Mouse (Mus musculus): ENCODE results near the gene Rhot2. TPM values are rescaled to one million over a fixed set of nuclear protein-coding genes. Genes with fewer than 3 reads are reported as not detected.

Gene Rhot2
- polyA plus RNA-seq, 1 experiment, result 33.9 TPM

- Histone ChIP-seq H3K36me3 (ENCODE audit: control insufficient read depth, insufficient read depth) (peaks cover 10% of the 10 kb centered on the region), H3K4me3 (ENCODE audit: insufficient read depth, poor library complexity, severe bottlenecking) (no peak overlapping the region), H3K27me3 (ENCODE audit: control insufficient read depth, insufficient read depth, insufficient read length) (no peaks in the 10 kb centered on the region), H3K79me3 (ENCODE audit: low read depth) (no peaks in the 10 kb centered on the region), H3ac (ENCODE audit: control insufficient read depth, insufficient read length, low read depth) (no peak overlapping the region), H3K79me2 (ENCODE audit: control insufficient read depth, insufficient read depth) (peaks cover 8% of the 10 kb centered on the region)
- TF ChIP-seq MYOG (IDR thresholded peaks at IDR 0.05; ENCODE audit: control insufficient read depth, extremely low read depth, insufficient read length) (no peak), MYOD1 (IDR thresholded peaks at IDR 0.05; ENCODE audit: control insufficient read depth, insufficient read length, low read depth) (no peak), CEBPB (IDR thresholded peaks at IDR 0.05; ENCODE audit: low read depth) (no peak), MAX (IDR thresholded peaks at IDR 0.05) (no peak), CTCF (IDR thresholded peaks at IDR 0.05; ENCODE audit: control insufficient read depth, insufficient read depth, insufficient read length) (no peak), USF1 (IDR thresholded peaks at IDR 0.05; ENCODE audit: low read depth) (no peak), FOSL1 (IDR thresholded peaks at IDR 0.05; ENCODE audit: insufficient read depth, low read length, poor library complexity, severe bottlenecking) (no peak)
Observed at GRCm38 (mm10) chr17:25877741-25878610, 33.3 kb upstream of the Rhot2 start.

DNA sequence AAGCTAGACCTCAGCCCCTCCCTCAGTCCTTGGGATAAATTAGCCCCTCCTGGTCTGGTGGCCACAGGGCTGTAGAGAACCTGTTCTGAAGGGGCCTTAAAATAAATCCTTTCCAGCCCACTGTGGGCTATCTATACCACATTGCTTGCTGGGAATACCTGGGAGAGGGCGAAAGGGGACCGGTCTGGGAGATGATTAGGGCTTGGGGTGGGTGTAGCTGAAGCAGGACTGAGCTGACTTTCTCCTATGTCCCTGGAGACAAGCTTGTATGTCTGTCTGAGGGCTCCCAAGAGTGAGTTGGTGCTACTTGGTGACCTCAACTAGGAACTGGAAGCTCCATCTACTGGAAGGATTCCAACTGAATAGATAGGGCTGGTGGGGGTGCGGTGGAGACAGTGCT, 32.4 kb upstream of the Rhot2 start:
- no peak overlapping the region for H3ac ChIP-seq (ENCODE audit: control insufficient read depth, insufficient read length, low read depth)
- no peaks in the 10 kb centered on the region for H3K27me3 ChIP-seq (ENCODE audit: control insufficient read depth, insufficient read depth, insufficient read length)
- TF ChIP-seq CTCF (IDR thresholded peaks at IDR 0.05; ENCODE audit: control insufficient read depth, insufficient read depth, insufficient read length), result no peak
- TF ChIP-seq USF1 (IDR thresholded peaks at IDR 0.05; ENCODE audit: low read depth), result no peak
- no peak for TF ChIP-seq MYOG (IDR thresholded peaks at IDR 0.05; ENCODE audit: control insufficient read depth, extremely low read depth, insufficient read length)
- no peaks in the 10 kb centered on the region for H3K79me3 ChIP-seq (ENCODE audit: low read depth)
- peaks cover 10% of the 10 kb centered on the region for H3K36me3 ChIP-seq (ENCODE audit: control insufficient read depth, insufficient read depth)
- H3K79me2 ChIP-seq (ENCODE audit: control insufficient read depth, insufficient read depth), result peaks cover 8% of the 10 kb centered on the region
- no peak overlapping the region for H3K4me3 ChIP-seq (ENCODE audit: insufficient read depth, poor library complexity, severe bottlenecking)

DNA sequence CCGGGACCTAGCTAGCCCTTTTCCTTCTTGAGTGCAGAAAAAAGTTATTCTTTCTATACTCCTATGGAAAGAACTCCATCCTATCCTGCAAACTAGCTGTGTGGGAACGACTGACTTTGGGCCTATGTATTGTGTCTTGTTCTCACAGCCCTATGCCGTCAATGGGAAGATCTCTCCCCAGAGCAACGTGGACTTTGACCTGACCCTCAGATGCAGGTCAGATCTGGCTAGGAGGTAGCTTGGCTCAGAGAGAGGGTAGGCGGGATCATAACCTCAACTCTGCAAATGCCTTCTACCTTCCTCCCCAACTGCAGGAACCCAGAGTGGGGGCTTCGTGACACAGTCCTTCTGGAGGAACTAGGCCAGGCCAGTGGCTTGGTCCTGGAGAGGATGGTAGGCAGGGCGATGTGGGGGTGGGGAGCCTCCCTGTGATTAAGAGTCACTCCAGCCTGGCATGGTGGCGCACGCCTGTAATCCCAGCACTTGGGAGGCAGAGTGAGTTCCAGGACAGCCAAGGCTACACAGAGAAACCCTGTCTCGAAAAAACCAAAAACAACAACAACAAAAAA, 31.8 kb upstream of the Rhot2 start:
- no peak overlapping the region for H3K4me3 ChIP-seq (ENCODE audit: insufficient read depth, poor library complexity, severe bottlenecking)
- TF ChIP-seq CEBPB (IDR thresholded peaks at IDR 0.05; ENCODE audit: low read depth) (no peak), CTCF (IDR thresholded peaks at IDR 0.05; ENCODE audit: control insufficient read depth, insufficient read depth, insufficient read length) (no peak), MYOD1 (IDR thresholded peaks at IDR 0.05; ENCODE audit: control insufficient read depth, insufficient read length, low read depth) (no peak), USF1 (IDR thresholded peaks at IDR 0.05; ENCODE audit: low read depth) (no peak), MAX (IDR thresholded peaks at IDR 0.05) (no peak), FOSL1 (IDR thresholded peaks at IDR 0.05; ENCODE audit: insufficient read depth, low read length, poor library complexity, severe bottlenecking) (no peak), MYOG (IDR thresholded peaks at IDR 0.05; ENCODE audit: control insufficient read depth, extremely low read depth, insufficient read length) (no peak)
- H3K27me3 ChIP-seq (ENCODE audit: control insufficient read depth, insufficient read depth, insufficient read length), result no peaks in the 10 kb centered on the region
- H3ac ChIP-seq (ENCODE audit: control insufficient read depth, insufficient read length, low read depth), result peak overlapping the region; percentile 42
- H3K79me2 ChIP-seq (ENCODE audit: control insufficient read depth, insufficient read depth), result peaks cover 8% of the 10 kb centered on the region
- peaks cover 7% of the 10 kb centered on the region for H3K36me3 ChIP-seq (ENCODE audit: control insufficient read depth, insufficient read depth)
- no peaks in the 10 kb centered on the region for H3K79me3 ChIP-seq (ENCODE audit: low read depth)

DNA sequence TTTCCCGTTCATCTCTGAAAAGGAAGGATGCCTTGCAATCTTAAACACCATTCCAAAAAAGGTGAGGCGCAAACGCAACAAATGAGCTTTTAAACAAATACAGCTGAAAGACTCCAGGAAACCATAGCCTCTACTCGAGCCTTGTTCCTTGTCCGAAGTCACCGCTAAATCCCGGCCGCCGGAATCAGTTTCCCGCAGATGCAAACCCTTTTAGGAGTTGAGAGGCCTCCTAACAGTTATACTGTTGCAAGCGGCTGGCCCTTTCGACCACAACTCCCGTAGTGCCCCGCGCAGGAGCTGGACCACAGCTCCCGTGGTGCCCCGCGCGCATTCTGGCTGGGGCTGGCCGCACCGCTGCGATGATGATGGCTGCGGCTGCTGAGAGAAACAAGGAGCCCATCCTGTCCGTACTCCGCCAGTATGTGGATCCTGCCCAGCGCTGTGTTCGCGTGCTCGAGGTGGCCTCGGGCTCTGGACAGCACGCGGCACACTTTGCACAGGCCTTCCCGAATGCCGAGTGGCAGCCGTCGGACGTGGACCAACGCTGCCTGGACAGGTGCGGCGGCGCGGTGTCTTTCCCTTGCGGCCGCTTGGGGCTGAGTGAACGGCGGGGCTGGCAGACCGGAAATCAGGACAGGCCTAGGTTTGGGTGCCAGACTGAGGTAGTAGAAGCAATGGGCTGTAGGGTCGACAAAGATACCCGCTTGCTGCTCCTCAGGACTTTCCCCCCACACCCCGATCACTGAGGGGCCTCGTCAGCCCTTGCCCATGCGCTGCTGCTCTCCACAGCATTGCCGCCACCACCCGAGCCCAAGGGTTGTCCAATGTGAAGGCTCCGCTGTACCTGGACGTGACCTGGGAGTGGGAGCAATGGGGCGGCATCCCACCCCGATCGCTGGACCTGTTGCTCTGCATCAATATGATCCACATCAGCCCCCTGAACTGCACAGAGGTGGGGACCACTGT, 30.8 kb upstream of the Rhot2 start:
- Histone ChIP-seq H3K27me3 (ENCODE audit: control insufficient read depth, insufficient read depth, insufficient read length) (no peaks in the 10 kb centered on the region), H3K79me2 (ENCODE audit: control insufficient read depth, insufficient read depth) (peaks cover 8% of the 10 kb centered on the region), H3K36me3 (ENCODE audit: control insufficient read depth, insufficient read depth) (peaks cover 4% of the 10 kb centered on the region), H3K79me3 (ENCODE audit: low read depth) (no peaks in the 10 kb centered on the region), H3ac (ENCODE audit: control insufficient read depth, insufficient read length, low read depth) (peak overlapping the region; percentile 78), H3K4me3 (ENCODE audit: insufficient read depth, poor library complexity, severe bottlenecking) (peak overlapping the region; percentile 53)
- TF ChIP-seq MAX (IDR thresholded peaks at IDR 0.05) (peak; percentile 7), CTCF (IDR thresholded peaks at IDR 0.05; ENCODE audit: control insufficient read depth, insufficient read depth, insufficient read length) (no peak), MYOD1 (IDR thresholded peaks at IDR 0.05; ENCODE audit: control insufficient read depth, insufficient read length, low read depth) (peak; percentile 57)

DNA sequence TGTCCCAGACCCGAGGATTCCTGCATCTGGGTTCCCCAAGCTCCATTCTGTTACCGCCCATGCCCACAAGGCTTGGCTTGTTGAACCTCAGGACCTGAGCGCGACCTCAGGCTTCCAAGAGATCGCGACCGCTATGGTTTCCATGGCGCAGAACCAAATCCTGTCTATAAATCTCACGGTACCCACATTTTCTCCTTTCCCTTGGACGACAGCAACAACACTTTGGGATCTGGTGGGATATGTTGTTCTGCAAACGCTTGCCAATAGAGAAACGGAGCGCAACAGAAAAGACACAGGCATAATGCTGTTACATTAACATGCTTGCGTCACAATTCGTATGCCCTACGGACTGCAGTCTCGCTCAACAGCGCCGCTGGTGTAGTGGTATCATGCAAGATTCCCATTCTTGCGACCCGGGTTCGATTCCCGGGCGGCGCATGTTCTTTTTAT, 30.1 kb upstream of the Rhot2 start, which contains the start of gene Mettl26:
Gene Mettl26, plus strand, starts transcription at position 354 of the 450 bp plus-strand sequence.
- H3K79me2 ChIP-seq (ENCODE audit: control insufficient read depth, insufficient read depth), result peaks cover 8% of the 10 kb centered on the region
- H3ac ChIP-seq (ENCODE audit: control insufficient read depth, insufficient read length, low read depth), result peak within 1 kb of the TSS; percentile 78
- peaks cover 4% of the 10 kb centered on the region for H3K36me3 ChIP-seq (ENCODE audit: control insufficient read depth, insufficient read depth)
- TF ChIP-seq CTCF (IDR thresholded peaks at IDR 0.05; ENCODE audit: control insufficient read depth, insufficient read depth, insufficient read length) (no peak), USF1 (IDR thresholded peaks at IDR 0.05; ENCODE audit: low read depth) (no peak), FOSL1 (IDR thresholded peaks at IDR 0.05; ENCODE audit: insufficient read depth, low read length, poor library complexity, severe bottlenecking) (no peak), MYOG (IDR thresholded peaks at IDR 0.05; ENCODE audit: control insufficient read depth, extremely low read depth, insufficient read length) (no peak), CEBPB (IDR thresholded peaks at IDR 0.05; ENCODE audit: low read depth) (no peak), MYOD1 (IDR thresholded peaks at IDR 0.05; ENCODE audit: control insufficient read depth, insufficient read length, low read depth) (no peak), MAX (IDR thresholded peaks at IDR 0.05) (no peak)
- H3K4me3 ChIP-seq (ENCODE audit: insufficient read depth, poor library complexity, severe bottlenecking), result peak within 1 kb of the TSS; percentile 53
- H3K27me3 ChIP-seq (ENCODE audit: control insufficient read depth, insufficient read depth, insufficient read length), result no peaks in the 10 kb centered on the region
- no peaks in the 10 kb centered on the region for H3K79me3 ChIP-seq (ENCODE audit: low read depth)
